Mouse (Mus musculus) large intestine, adult 2 months (tissue): ENCODE data around the gene Ovol1. TPM values are rescaled to one million over a fixed set of nuclear protein-coding genes. Genes with fewer than 3 reads are reported as not detected.

ENCODE experiments used
- DNase-seq: peaks from one replicate; pipeline ENCODE4 v3.0.0-alpha.2; 2012; ENCODE audit warnings: low read depth, low spot score
- WGBS: fragments of 180-500 bp; shearing (Covaris S2); methylation state at CpG from one replicate; pipeline ENCODE4 v1.1.7; 2018; 5-methylcytosine and 5-hydroxymethylcytosine counted together
- polyA plus RNA-seq: library from polyadenylated mRNA; depleted of rRNA; stranded (reverse); fragments of >200 nt; gene quantifications from 2 replicates; pipeline ENCODE4 v1.2.3, GENCODE M21; 2012; rRNA removed

The Ovol1 gene
- 26.6 and 45.5 TPM in 2 replicates for polyA plus RNA-seq

DNA sequence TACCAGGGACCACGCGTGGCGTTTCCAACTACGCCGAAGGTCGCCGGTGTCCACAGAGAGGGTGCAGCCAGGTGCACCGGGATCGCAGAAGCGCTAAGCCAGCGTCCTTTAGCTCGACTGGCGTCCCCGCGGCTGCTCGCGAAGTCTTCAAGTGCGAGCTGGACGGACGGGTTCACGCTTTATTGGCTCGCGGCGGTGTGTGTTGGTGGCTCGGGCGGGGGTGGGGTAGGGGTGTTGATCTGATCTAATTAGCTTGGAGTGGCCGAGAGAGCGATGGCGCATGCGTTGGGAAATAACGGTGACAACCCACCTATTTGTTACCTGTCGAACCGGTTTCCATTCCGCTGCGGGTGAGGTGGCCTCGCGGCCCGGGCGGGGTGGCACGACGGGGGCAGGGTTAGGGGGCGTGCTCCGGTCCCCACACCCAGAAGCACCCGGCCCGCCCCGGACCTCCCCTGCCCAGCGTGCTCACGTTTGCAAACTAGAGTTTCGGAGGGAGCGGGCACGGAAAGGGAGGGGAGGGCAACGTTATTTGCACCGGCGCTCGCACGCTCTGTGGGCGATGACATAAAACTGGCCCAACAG, at the start of gene Ovol1:
Gene Ovol1 (minus strand): TSS at position 190 of the 585 bp plus-strand sequence.
- no peak for DNase-seq
- 1% methylated on average over 57 of the region's 57 CpGs for WGBS

DNA sequence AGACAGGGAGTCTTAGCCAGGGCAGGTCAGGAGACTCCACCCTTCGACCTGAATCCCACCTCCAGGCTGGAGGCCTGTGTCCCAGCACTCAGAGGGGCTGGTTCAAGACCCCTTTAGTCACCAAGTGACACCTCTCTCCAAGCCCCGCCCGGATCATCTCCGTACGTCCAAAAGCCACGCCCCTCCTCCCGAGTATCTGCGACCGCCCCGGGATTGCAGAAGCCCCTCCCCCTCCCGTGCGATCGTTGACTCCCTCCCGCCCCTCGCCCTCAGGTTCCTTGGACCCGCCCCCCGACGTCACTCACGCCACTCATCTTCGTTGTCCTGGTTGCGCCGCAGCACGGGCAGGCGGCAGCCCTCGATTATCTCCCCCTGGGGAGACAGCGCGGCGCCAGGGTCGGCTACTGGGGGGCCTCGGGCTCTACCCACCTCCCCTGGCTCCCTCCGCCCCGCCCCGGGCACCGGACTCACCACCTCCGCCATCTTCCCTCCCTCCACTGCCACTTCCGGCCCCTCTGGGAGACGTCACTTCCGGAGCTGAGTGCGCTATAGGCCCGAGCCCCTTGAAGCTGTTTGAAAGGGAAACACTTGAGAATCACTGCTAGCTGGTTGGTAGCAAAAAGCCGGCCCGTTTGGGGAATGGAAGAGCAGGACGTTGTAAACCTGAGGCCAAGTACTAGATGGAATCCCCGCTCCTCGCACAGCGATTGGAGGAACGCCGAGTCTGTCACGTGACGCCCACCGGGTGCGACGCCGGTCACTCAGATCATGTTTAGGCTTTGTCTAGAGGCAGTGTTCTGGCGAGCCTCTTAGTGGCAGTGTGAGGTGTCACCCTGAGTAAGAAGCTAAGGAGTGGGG, 49.3 kb upstream of the Ovol1 start, which contains the start of gene Kat5:
Gene Kat5 (minus strand): TSS at position 691 of the 858 bp plus-strand sequence.
- peak; percentile 67 for DNase-seq
- under 1% methylated on average over 55 of the region's 55 CpGs for WGBS

DNA sequence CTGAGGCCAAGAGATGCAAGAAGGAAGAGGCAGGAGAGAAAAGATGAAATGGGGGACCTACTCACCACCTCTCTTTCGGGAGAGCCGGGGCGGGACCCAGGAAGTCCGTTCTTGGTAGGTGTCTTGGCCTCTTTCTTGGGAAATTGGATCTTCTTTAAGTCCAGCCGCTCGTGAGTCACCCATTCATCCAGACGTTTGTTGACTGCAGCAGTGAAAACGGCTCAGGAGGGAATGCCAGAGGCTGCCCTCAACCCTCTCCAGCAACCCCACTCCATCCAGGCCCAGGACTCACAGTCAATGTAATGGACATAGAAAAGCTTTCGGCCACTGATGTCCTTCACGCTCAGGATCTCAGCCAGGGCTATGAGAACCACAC, 48.7 kb upstream of the Ovol1 start:
- 40% methylated on average over 10 of the region's 10 CpGs for WGBS
- DNase-seq, result no peak

DNA sequence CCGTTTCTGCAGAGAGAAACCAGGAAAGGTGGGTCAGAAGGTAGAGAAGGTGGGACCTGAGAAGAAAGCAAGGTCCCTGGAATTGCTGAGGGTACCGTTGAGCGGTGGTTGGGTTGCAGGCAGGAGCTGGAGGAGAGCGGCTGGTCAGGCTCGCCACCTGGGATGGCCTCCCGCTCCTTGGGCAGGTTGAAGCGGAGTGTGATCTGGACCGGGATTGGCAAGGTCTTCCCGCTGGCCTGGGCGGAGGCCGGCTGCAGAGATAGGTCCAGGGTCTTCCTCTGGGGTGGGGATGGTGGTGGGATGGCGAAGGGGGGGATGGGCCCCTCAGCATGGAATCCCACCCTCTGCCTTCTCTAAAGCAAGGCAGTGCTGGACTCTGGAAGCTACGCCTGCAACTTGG, 48.3 kb upstream of the Ovol1 start:
- no peak for DNase-seq
- WGBS, result 96% methylated on average over 13 of the region's 13 CpGs

DNA sequence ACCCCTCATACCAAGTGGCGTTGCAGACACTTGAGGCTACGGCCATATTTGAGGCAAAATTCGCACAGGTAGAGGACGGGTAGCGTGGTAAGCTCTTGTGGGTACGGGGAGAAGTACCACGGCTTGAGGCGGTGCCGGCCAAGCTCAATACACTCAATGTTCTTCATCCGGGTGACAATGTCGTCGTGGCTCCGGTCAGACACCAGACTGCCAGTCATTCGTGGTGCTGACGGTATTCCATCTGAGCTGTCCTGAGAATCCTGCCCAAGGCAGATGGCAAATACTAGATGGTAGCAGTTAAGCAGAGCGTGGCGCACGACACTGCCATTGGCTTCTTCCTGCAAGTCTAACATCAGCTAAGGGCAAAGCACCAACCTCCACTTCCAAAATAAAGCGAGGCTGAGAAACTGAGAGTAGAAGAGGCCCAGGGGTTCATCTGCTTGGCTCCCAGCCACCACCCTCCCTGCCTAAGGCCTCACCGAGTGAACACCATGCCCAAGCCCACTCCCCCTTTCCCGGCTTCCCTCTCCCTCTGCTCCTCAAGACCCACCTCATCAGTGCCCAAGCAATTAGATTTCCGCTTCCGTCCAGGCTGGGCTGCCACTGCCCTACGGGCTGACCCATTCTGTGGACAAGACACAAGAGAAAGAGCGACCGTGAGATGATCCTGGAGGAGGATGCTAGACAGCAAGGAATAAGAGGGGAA, 47.4 kb upstream of the Ovol1 start:
- 94% methylated on average over 26 of the region's 26 CpGs for WGBS

DNA sequence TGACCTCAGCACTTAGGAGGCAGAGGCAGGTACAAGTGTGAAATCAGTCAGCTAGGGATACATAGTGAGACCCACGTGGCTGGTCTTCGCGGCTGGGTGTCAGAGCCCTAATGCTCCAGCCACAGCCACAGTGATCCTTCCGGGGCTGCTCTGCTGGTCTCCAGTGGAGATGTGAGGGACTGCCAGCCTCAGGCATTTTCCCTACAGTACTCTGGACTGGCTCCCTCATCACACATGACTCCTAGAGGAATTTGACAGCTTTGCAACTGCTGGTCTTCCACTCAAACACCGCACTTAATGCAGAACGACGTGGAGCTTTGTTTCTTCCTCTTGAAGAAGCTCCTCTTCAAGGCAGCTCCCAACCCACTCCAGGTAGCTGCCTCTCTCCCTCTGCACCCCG, 45.8 kb upstream of the Ovol1 start:
- no peak for DNase-seq
- WGBS, result 86% methylated on average over 8 of the region's 8 CpGs

More for the DNA sequence above, 47.4 kb upstream of the Ovol1 start:
- no peak for DNase-seq

DNA sequence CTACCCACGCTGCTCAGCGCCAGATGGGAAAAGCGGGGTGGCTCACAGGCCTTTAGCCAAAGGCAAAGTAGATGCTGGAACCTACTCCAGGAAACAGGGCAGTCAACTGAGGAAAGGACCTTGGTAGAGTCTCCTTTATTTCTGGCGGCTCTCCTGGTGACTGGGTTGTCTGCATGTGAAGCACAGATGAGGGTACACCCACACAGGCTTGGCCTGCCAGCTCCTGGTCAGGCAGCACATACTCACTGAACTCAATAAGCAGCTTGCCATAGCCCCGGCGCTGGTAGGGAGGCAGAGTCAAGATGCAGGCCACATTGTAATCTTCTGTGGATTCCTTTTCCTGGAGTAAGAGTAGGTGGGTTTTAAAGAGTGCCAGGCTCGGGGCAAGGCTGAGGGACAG, 44.7 kb upstream of the Ovol1 start:
- no peak for DNase-seq
- WGBS, result 91% methylated on average over 7 of the region's 7 CpGs

DNA sequence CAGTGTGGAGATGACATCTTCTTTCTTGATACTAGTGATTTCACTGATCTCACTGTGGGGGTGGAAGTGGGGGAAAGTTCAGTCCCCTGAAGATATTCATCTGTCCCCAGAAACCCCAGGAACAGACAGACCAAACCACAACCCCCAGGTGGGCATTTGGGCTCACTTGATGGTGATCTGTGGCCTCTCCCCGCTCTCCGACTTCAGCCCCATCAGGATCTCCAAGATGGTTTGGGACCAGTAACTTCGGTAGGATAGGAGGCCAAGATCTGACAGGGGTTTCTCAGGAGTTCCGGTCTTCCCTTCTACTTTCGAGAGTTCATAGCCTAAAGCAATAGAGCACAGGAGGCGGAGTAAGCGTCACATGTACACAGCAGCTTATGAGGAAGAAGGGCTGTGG, 43.2 kb upstream of the Ovol1 start:
- 86% methylated on average over 7 of the region's 7 CpGs for WGBS
- DNase-seq, result no peak

DNA sequence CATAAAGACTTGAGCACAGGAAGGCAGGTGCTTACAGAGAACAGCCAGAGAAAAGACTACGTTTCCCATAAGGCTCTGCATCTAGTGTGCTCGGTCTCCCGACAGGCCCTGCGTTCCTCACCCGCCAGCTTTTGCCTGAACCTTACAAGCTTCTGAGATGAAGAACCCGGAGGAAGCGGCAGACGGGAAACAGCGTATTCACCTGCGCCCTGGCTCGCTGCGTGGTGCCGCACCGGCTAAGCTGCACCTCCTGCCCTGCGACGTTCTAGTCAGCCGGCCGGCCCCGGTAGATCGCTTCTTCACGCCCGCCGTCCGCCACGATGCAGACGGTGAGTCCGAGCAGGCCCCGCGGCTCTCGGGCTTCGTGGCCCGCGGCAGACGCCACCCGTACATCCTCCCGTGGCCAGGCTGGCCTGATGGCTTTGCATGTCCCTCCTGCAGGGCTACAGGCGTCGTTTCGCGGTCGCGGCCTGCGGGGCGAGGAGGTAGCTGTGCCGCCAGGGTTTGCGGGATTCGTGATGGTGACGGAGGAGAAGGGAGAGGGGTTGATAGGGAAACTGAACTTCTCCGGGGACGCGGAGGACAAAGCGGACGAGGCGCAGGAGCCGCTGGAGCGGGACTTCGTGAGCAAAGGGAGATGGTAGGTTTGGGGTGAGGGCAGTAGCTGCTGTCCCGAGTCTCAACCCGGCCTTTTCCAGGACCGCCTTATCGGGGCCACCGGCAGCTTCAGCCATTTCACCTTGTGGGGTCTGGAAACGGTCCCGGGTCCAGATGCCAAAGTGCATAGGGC, 41.5 kb upstream of the Ovol1 start, which contains the start of gene Rnaseh2c:
Gene Rnaseh2c (plus strand): TSS at position 122 of the 790 bp plus-strand sequence.
- WGBS, result under 1% methylated on average over 64 of the region's 64 CpGs
- peak; percentile 58 for DNase-seq

DNA sequence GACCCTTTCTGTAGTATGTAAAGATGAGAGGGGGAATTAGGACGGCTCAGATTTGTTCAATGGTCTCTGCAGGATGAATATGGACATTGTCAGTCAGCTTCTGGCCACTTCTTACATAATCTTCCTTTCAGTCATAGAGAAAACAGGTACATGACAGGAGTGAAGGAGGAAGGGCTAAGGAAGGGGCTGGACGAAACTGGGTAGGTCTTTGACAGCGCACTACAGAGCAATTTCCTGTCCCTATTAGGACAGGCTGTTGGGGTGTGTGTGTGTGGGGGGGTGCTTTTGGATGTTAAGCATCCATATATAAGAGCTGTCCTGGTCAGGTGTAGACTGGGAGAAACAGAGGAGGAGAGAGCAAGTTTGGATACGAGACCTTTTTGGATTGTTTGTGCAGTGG, 38.8 kb upstream of the Ovol1 start:
- DNase-seq, result no peak
- WGBS, result 77% methylated on average over 4 of the region's 4 CpGs

DNA sequence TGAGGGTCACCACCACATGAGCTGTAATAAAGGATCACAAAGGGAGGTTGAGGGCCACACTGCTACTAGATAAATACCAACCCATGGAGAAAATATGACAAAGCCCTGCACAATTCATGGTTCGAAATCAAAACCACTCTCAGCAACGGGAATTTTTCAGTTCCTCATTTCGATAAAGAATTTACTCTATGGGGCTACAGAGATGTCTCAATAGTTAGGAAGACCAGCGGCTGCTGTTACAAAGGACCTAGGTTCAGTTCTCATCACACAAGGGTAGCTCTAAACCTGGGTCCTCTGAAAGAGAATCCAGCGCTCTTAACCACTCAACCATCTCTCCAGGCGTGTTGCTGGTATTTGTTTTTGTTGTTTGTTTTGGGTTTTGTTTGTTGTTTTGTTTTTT, 31.4 kb upstream of the Ovol1 start:
- no peak for DNase-seq
- WGBS, result 83% methylated on average over 6 of the region's 6 CpGs

DNA sequence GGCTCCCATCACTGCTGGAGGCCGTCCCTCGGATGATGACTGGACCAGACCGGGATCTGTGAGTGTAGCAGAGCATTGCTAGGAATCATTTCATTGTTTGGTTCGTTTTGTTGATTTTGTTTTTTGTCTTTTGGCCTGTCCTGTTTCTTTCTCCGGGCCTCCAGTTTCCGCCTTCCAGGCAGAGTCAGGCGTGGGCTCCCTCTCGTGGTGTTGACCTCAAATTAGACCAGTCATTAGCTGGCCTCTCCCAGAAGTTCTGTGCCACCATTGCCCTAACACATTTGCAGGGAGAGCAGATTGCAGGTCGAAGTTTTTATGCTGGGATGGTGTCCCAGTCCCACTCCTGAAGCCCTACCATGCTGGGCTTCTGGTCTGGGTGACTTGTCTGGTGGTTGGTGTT, 28.7 kb upstream of the Ovol1 start:
- WGBS, result 55% methylated on average over 9 of the region's 9 CpGs
- DNase-seq, result no peak

DNA sequence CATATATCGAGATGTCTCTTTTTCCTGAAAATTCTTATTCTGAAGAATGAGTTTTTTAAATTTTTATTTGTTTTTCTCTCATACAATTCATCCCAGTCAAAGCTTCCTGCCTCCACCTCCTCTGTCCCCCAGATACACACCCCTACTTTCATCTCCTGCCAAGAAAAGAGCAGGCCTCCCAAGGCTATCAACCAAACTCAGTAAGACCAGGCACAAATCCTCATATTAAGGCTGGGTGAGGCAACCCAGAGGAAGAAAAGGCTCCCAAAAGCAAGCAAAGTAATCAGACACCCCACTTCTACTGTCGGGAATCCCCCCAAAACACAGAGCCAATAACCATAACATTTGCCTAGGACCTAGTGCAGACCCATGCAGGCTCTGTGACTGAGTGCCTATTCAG, 21.5 kb upstream of the Ovol1 start:
- no peak for DNase-seq
- WGBS, result 54% methylated on average over 2 of the region's 2 CpGs

DNA sequence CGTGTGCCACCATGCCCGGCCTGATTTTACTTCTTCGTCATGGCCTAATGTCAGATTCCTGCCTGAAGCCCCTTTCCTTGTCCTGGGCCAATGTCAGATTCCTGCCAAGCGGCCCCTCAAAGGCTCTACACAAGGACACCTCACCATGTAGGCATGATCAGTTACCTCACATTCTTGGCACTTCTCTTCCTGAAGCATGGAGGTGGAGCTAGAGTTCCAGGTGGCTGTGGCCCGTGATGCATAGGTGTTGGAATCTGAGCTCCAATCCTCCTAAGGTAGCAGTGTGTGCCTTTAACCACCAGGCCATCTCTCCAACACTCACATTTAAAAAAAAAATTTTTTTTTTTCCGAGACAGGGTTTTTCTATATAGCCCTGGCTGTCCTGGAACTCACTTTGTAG, 20.3 kb upstream of the Ovol1 start:
- WGBS, result 85% methylated on average over 6 of the region's 6 CpGs
- no peak for DNase-seq

DNA sequence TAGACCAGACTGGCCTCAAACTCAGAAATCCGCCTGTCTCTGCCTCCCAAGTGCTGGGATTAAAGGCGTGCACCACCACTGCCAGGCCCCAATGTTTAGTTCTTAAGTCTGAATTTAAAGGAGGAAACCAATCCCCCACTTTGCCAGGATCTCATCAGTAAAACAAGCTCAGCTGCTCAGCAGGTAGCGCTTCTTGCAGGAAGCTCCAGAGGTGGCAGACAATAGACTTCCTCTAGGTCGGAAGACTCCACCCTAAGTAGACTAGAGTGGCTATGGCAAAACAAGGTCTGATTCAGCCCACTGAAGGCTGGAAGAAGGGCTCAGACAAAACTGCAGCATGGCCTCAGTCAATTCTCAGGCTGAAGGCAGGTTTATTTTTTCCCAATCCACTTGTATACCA, 19.5 kb upstream of the Ovol1 start:
- no peak for DNase-seq
- 78% methylated on average over 4 of the region's 4 CpGs for WGBS

DNA sequence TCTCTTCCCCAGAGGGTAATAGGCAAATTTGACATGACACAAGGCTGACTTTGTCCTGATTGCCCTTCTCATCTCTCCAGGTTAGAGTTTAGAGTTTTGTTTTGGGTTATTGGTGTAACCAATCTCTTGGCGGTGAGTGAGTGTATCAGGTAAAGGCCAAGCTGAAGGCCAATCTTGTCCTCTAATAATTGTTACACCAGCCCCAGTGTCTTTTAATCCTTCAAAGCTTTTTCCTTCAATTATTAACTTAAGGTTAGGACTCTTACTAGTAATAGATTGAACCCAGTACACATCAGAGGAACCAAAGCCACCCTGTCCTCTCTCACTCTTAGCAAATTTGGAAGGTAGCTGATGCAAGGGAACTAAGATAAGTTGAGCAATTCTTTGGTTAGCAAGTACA, 14.9 kb upstream of the Ovol1 start:
- DNase-seq, result no peak
- 95% methylated on average over 1 of the region's 1 CpGs for WGBS

DNA sequence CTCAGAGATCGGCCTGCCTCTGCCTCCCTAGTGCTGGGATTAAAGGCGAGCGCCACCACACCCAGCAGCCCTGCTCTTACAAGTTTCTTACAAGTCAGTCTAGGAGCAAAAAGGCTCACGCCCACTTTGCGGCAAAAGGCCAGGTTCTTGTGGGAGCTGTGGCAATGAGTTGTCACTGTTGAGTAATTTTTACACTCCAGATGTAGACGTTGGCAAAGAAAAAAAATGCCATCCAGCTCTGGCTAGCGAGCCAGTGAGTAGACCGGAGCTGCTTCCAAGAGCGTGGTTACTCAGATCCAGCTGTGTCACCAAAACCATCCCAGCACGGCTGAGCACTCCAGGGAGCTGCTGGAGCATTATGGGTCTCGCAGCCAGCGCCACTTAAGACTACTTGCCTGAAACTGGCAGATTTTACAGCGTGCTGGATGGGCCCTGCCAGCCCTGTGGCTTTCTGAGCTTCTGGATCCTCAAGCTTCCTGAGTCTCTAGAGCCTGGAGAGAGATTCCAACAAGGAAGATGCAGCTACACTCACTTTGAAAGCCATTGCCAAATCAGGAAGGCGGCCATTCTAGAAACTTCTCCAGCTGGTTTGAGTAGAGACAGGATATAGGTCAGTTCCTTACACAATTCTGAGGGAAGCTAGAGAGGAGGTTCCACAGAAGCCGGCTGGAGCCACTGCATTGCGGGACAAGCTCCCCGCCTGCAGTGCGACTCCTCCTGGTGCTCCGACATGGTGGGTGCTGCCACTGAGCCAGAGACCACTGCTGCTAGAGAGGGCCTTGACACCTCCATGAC, 12.1 kb upstream of the Ovol1 start:
- no peak for DNase-seq
- 81% methylated on average over 19 of the region's 19 CpGs for WGBS

DNA sequence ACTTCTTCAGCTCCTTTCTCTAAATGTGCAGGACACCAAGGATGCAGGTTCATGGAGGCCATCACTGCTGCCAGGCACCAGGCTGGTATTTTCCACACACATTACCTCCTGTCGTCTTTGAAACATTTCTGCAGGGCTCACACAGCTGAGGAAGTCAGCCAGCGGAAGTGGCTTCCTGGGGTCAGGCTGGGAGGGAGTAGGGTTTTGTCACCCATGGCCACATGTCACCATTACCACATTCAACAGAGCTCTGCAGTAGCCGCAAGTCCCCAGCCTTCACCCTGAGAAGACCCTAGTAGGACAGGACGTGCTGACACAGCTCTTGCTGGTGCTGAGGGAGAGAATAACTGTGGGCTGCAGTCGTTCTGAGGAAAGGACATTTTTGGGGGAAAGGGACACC, 11.4 kb upstream of the Ovol1 start:
- WGBS, result 79% methylated on average over 5 of the region's 5 CpGs
- no peak for DNase-seq
